Mouse (Mus musculus): Measurements from ENCODE around the gene Slc35a1.
A peak's percentile ranks its signal among the peaks of the same experiment; 100 is the strongest.

Slc35a1 gene

GRCm38 (mm10) chr4:34653179-34653578 lies 34.1 kb downstream of the Slc35a1 start:
- no peak for DNase-seq (ENCODE audit: low read depth, low spot score)

GRCm38 (mm10) chr4:34644779-34645178 lies 42.5 kb downstream of the Slc35a1 start:
- no peak for DNase-seq (ENCODE audit: low read depth, low spot score)

- no peak for DNase-seq (ENCODE audit: low read depth, low spot score)
These were observed 46.5 kb downstream of the Slc35a1 start for GRCm38 (mm10) chr4:34640731-34641130.

- no peak for DNase-seq (ENCODE audit: low read depth, low spot score)
These were observed 47.4 kb downstream of the Slc35a1 start for GRCm38 (mm10) chr4:34639745-34640364.

GRCm38 (mm10) chr4:34637851-34638250 lies 49.4 kb downstream of the Slc35a1 start:
- no peak for DNase-seq (ENCODE audit: low read depth, low spot score)

- DNase-seq (ENCODE audit: low read depth, low spot score) = no peak
These were observed 49.9 kb downstream of the Slc35a1 start for GRCm38 (mm10) chr4:34637386-34637785.

- DNase-seq (ENCODE audit: low read depth, low spot score) = no peak
These were observed 51.2 kb downstream of the Slc35a1 start for GRCm38 (mm10) chr4:34636036-34636435.

GRCm38 (mm10) chr4:34634129-34634528 lies 53.1 kb downstream of the Slc35a1 start:
- no peak for DNase-seq (ENCODE audit: low read depth, low spot score)

GRCm38 (mm10) chr4:34629956-34630355 lies 57.3 kb downstream of the Slc35a1 start:
- DNase-seq (ENCODE audit: low read depth, low spot score) = no peak

- DNase-seq (ENCODE audit: low read depth, low spot score) = no peak
These were observed 60.8 kb downstream of the Slc35a1 start for GRCm38 (mm10) chr4:34626401-34626800.

- DNase-seq (ENCODE audit: low read depth, low spot score) = peak; percentile 51
These were observed 61.7 kb downstream of the Slc35a1 start for GRCm38 (mm10) chr4:34625556-34625955.

- no peak for DNase-seq (ENCODE audit: low read depth, low spot score)
These were observed 71.1 kb downstream of the Slc35a1 start for GRCm38 (mm10) chr4:34616146-34616545.

- DNase-seq (ENCODE audit: low read depth, low spot score) = no peak
These were observed 71.9 kb downstream of the Slc35a1 start for GRCm38 (mm10) chr4:34615303-34615702.

GRCm38 (mm10) chr4:34614630-34615094 lies 72.6 kb downstream of the Slc35a1 start, which contains the start of the genes Orc3 and Rars2:
TSS of gene Orc3 (minus strand) at chr4:34614944.
TSS of gene Rars2 (plus strand) at chr4:34614957.
- DNase-seq (ENCODE audit: low read depth, low spot score) = peak; percentile 84

- DNase-seq (ENCODE audit: low read depth, low spot score) = peak; percentile 7
These were observed 73.6 kb downstream of the Slc35a1 start for GRCm38 (mm10) chr4:34613571-34614145.

Data from skeletal muscle tissue, adult 2 months (tissue).